Mouse (Mus musculus) thymus, adult 2 months (tissue): ENCODE measurements at regions not wholly inside any gene's neighbourhood (a gene's known extent, or its start where the extent isn't known, plus 50 kb on each side); places are given as distances from the start of the nearest gene placed in this dataset.

ENCODE experiments used
- CTCF ChIP-seq: fragments of 200-500 bp; IDR thresholded peaks from 2 replicates; pipeline ENCODE4 v1.5.1; 2012; ENCODE audit warnings: mild to moderate bottlenecking, control low read depth, low read length, moderate library complexity, borderline replicate concordance; ENCODE audit not compliant: control insufficient read depth, poor library complexity, insufficient read depth; ENCODE audit errors: extremely low read depth
- POLR2A ChIP-seq: fragments of 200-500 bp; IDR thresholded peaks from 2 replicates; pipeline ENCODE4 v1.6.1; 2012; ENCODE audit warnings: mild to moderate bottlenecking, low read length, control low read depth, moderate library complexity; ENCODE audit not compliant: control insufficient read depth, poor library complexity, insufficient read depth; ENCODE audit errors: extremely low read depth

DNA sequence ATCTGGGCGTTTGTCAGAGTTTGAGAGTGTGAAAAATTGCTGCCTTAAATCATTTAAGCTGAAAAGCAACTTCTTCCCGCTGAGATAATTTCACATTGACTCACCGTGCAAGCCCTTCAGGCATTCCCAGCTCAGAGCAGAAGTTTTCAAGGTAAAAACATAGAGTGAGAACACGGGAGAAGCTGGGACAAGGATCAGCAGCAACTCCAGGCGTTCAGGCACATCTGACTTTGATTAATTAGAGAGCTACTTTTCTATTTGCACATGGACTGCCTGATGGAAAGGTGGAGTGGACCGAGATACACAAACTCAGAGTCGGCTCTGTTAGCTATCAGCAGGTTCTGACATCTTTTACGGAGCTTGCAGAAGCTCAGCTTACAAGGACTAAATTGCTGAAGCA lies 564.6 kb downstream of the Tfec start:
- no peak for TF ChIP-seq CTCF
- TF ChIP-seq POLR2A: no peak
